Mouse (Mus musculus) C2C12 (cell line): ENCODE measurements at regions not wholly inside any gene's neighbourhood (a gene's known extent, or its start where the extent isn't known, plus 50 kb on each side); places are given as distances from the start of the nearest gene placed in this dataset.

ENCODE experiments used
- CTCF ChIP-seq: IDR thresholded peaks from one replicate; pipeline ENCODE4 v1.5.1; 2011; ENCODE audit not compliant: control insufficient read depth, insufficient read depth, insufficient read length
- FOSL1 ChIP-seq: IDR thresholded peaks from one replicate; pipeline ENCODE4 v1.8.0; 2011; ENCODE audit warnings: mild to moderate bottlenecking, low read length; ENCODE audit not compliant: poor library complexity, insufficient read depth, severe bottlenecking
- MAX ChIP-seq: IDR thresholded peaks from one replicate; pipeline ENCODE4 v1.6.1; 2011; ENCODE audit warnings: mild to moderate bottlenecking, control low read depth
- MYOD1 ChIP-seq: IDR thresholded peaks from one replicate; pipeline ENCODE4 v1.6.1; 2011; ENCODE audit warnings: low read depth; ENCODE audit not compliant: control insufficient read depth, insufficient read length
- MYOG ChIP-seq: IDR thresholded peaks from one replicate; pipeline ENCODE4 v1.6.1; 2011; ENCODE audit not compliant: control insufficient read depth, insufficient read length; ENCODE audit errors: extremely low read depth
- USF1 ChIP-seq: IDR thresholded peaks from one replicate; pipeline ENCODE4 v1.6.1; 2011; ENCODE audit warnings: low read depth, mild to moderate bottlenecking, control low read depth, moderate library complexity

GRCm38 (mm10) chr16:29711912-29712681 is 133.0 kb downstream of the Opa1 start:
- no peak for TF ChIP-seq MAX
- no peak for TF ChIP-seq CTCF
- no peak for TF ChIP-seq MYOD1
- no peak for TF ChIP-seq USF1
- no peak for TF ChIP-seq FOSL1
- no peak for TF ChIP-seq MYOG
